Mouse (Mus musculus) G1E (cell line): ENCODE results near the gene Ercc8. TPM values are rescaled to one million over a fixed set of nuclear protein-coding genes. Genes with fewer than 3 reads are reported as not detected.

Source experiments
- ATAC-seq: 2 replicates; pipeline ENCODE4 v1.8.0; 2016; ENCODE audit warnings: mild to moderate bottlenecking; ENCODE audit not compliant: insufficient number of reproducible peaks, poor library complexity, low FRiP score, severe bottlenecking; ENCODE audit errors: extremely low read depth
- DNase-seq: peaks from one replicate; pipeline ENCODE4 v3.0.0; 2012; ENCODE audit warnings: low spot score
- H3K27me3 ChIP-seq: 2 replicates; pipeline ENCODE4 v1.6.1; 2012; ENCODE audit warnings: mild to moderate bottlenecking, low read length, inconsistent platforms; ENCODE audit not compliant: insufficient read depth
- H3K36me3 ChIP-seq: replicated peaks from 2 replicates; pipeline ENCODE3; 2012; ENCODE audit warnings: mild to moderate bottlenecking, inconsistent platforms
- H3K4me1 ChIP-seq: 2 replicates; pipeline ENCODE4 v1.6.1; 2012; ENCODE audit warnings: low read depth, low read length, inconsistent platforms, mixed read lengths; ENCODE audit not compliant: insufficient read depth
- H3K4me3 ChIP-seq: 2 replicates; pipeline ENCODE4 v1.5.1; 2012; ENCODE audit warnings: low read depth, mild to moderate bottlenecking, inconsistent platforms, low read length, moderate library complexity, mixed read lengths
- H3K9me3 ChIP-seq: replicated peaks from 2 replicates; pipeline ENCODE4 v1.6.1; 2012; ENCODE audit warnings: inconsistent platforms
- CTCF ChIP-seq: IDR thresholded peaks from 2 replicates; pipeline ENCODE4 v1.5.1; 2012; ENCODE audit warnings: low read depth, low read length, inconsistent platforms, mixed read lengths
- GATA1 ChIP-seq: IDR thresholded peaks from 2 replicates; pipeline ENCODE4 v1.6.1; 2012; ENCODE audit warnings: borderline replicate concordance, low read length, inconsistent platforms, mixed read lengths
- GATA2 ChIP-seq: IDR thresholded peaks from 2 replicates; pipeline ENCODE4 v1.6.1; 2012; ENCODE audit warnings: low read depth, low read length, inconsistent platforms, borderline replicate concordance
- POLR2AphosphoS5 ChIP-seq: IDR thresholded peaks from 2 replicates; pipeline ENCODE4 v1.6.1; 2012; ENCODE audit warnings: low read depth, low read length, inconsistent platforms; ENCODE audit not compliant: insufficient replicate concordance
- TAL1 ChIP-seq: conservative IDR thresholded peaks from 2 replicates; pipeline ENCODE4 v1.6.1; 2012; ENCODE audit warnings: low read depth, low read length, inconsistent platforms, mixed read lengths
- polyA plus RNA-seq: library from polyadenylated mRNA; stranded (reverse); fragments of >175 nt; gene quantifications from 2 replicates; pipeline ENCODE4 v1.2.3, GENCODE M21; 2012
- total RNA-seq, 2 experiments: library from RNA; stranded (forward) in 1 of 2; stranded (reverse) in 1 of 2; fragments of 200-1000 nt in 1 of 2; fragments of >200 nt in 1 of 2; fragmentation: Nextera tagmentation in 1 of 2; gene quantifications; 2 replicates each; pipeline ENCODE4 v1.2.3; 2014 to 2017

The Ercc8 gene
- total and polyA plus RNA-seq, 3 experiments = 4.1 to 13.8 (median 10.1) TPM

DNA sequence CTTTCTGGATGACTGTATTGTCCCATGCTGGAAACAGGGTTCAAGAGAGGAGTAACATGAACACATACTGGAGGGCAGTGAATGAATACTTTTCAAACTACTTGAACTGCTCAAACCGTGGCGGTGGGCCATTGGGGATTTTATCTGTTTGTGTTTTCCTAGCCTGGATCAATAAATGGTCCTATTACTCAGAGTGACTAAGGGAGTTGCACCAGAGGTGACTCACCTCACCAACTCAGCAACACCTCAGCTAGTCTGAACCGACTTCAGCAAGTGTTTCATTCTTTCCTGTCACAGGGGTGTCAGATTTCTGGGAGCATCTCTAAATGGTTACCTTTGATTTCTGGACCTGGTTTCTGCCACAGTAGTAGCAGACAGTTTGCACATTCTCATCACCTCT, 70.7 kb downstream of the Ercc8 start:
- no peaks in the 10 kb centered on the region for H3K4me1 ChIP-seq

GRCm38 (mm10) chr13:108229634-108230330, 71.3 kb downstream of the Ercc8 start:
- Histone ChIP-seq H3K36me3 (no peaks in the 10 kb centered on the region), H3K9me3 (no peaks in the 10 kb centered on the region), H3K4me3 (no peak overlapping the region), H3K4me1 (no peaks in the 10 kb centered on the region), H3K27me3 (peaks cover 15% of the 10 kb centered on the region)
- TF ChIP-seq CTCF (no peak), TAL1 (no peak), GATA2 (no peak), GATA1 (no peak), POLR2AphosphoS5 (no peak)
- ATAC-seq (no peak), DNase-seq (no peak)

More for the DNA sequence above, 70.7 kb downstream of the Ercc8 start:
- TF ChIP-seq POLR2AphosphoS5 = no peak
- TF ChIP-seq TAL1 = no peak
- no peak for TF ChIP-seq CTCF
- Histone ChIP-seq H3K27me3 (peaks cover 12% of the 10 kb centered on the region), H3K9me3 (no peaks in the 10 kb centered on the region), H3K4me3 (no peak overlapping the region), H3K36me3 (no peaks in the 10 kb centered on the region)
- ATAC-seq (no peak), DNase-seq (no peak)

DNA sequence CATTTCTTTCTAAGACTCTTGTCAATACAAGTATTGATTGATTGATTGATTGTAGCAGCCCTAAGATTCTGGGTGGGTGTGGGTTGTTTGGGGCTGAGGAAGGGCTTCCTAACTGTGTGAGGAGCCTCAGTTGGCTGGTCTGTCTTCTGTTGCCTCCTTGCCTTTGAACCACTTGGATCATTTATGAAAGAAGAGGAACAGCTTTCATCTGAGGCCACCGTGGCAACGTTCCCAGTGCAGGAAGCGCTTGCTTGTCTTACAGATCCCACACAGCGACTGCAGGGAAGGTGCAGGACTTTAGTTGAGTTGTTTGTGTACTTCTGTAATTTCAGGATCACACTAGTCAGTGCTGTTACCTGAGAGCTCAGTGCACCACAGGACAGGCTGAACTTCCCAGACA, 81.5 kb downstream of the Ercc8 start:
- ATAC-seq = no peak
- no peaks in the 10 kb centered on the region for H3K36me3 ChIP-seq

DNA sequence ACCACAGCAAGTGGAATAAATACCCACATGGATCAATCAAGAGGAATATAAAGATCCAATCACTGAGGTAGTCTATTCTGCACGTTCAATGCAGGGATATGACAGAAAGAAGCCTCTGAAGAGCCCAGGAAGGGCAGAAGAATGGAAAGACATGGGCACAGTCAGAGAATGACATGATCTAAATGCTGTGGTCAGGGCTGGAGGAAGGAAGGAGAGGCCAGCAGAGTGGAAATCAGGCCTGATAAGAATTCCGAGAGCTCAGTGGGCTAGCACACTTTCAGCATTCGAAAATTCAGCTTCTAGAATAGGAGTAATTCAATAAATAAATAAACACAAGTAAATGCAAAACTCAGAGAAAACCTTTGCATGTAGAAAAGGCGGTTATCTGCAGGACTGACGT, 83.2 kb downstream of the Ercc8 start:
- DNase-seq (no peak), ATAC-seq (no peak)
- no peaks in the 10 kb centered on the region for H3K9me3 ChIP-seq
- H3K4me1 ChIP-seq = no peaks in the 10 kb centered on the region
- TF ChIP-seq TAL1 = no peak
- no peak for TF ChIP-seq POLR2AphosphoS5
- TF ChIP-seq CTCF = no peak
- TF ChIP-seq GATA1 = no peak
- no peak for TF ChIP-seq GATA2
- no peaks in the 10 kb centered on the region for H3K36me3 ChIP-seq
- H3K27me3 ChIP-seq = peaks cover 18% of the 10 kb centered on the region
- H3K4me3 ChIP-seq = no peak overlapping the region

More for the DNA sequence above, 81.5 kb downstream of the Ercc8 start:
- Histone ChIP-seq H3K9me3 (no peaks in the 10 kb centered on the region), H3K4me3 (no peak overlapping the region), H3K27me3 (peaks cover 17% of the 10 kb centered on the region), H3K4me1 (no peaks in the 10 kb centered on the region)
- no peak for DNase-seq
- TF ChIP-seq GATA1 (no peak), GATA2 (no peak), POLR2AphosphoS5 (no peak), TAL1 (no peak), CTCF (no peak)

Other genes with a start within 250 kb of the Ercc8 start
- 82.3 and 82.9 TPM in 2 replicates for gene Smim15, start 114.3 kb upstream of the Ercc8 start, total RNA-seq (2014; fragmentation: Nextera tagmentation)
- 140 and 191 TPM in 2 replicates for gene Smim15, start 114.3 kb upstream of the Ercc8 start, total RNA-seq (2017)
- 6.5 and 8.3 TPM in 2 replicates for gene Smim15, start 114.3 kb upstream of the Ercc8 start, polyA plus RNA-seq
- 13.7 and 21.1 TPM in 2 replicates for gene Ndufaf2, start 108 bp upstream of the Ercc8 start, total RNA-seq (2014; fragmentation: Nextera tagmentation)
- 23.2 and 23.6 TPM in 2 replicates for gene Ndufaf2, start 108 bp upstream of the Ercc8 start, total RNA-seq (2017)
- gene Ndufaf2, start 108 bp upstream of the Ercc8 start, polyA plus RNA-seq = 51.4 and 55.8 TPM in 2 replicates
- gene Elovl7, start 55.7 kb downstream of the Ercc8 start, total RNA-seq (2014; fragmentation: Nextera tagmentation) = 0.23 TPM in 1 of 2 replicates, not detected in the other
- gene Elovl7, start 55.7 kb downstream of the Ercc8 start, total RNA-seq (2017) = 0.33 and 0.35 TPM in 2 replicates
- not detected in 2 replicates for gene Elovl7, start 55.7 kb downstream of the Ercc8 start, polyA plus RNA-seq
- gene Depdc1b, start 157.6 kb downstream of the Ercc8 start, total RNA-seq (2014; fragmentation: Nextera tagmentation) = 46.1 and 61.3 TPM in 2 replicates
- gene Depdc1b, start 157.6 kb downstream of the Ercc8 start, total RNA-seq (2017) = 36.8 and 50.5 TPM in 2 replicates
- gene Depdc1b, start 157.6 kb downstream of the Ercc8 start, polyA plus RNA-seq = 3.5 and 4.7 TPM in 2 replicates